Mouse (Mus musculus) midbrain, embryonic 12.5 days (tissue): ENCODE measurements around the gene Pld4. TPM values are rescaled to one million over a fixed set of nuclear protein-coding genes. Genes with fewer than 3 reads are reported as not detected.

Source experiments
- ATAC-seq: fragments of 200-750 bp; cut with Nextera tagmentation; 2 replicates; pipeline ENCODE4 v1.8.0; 2017; ENCODE audit warnings: low read depth, moderate TSS enrichment, moderate library complexity; ENCODE audit not compliant: low FRiP score
- H3K27ac ChIP-seq: fragments of 300-500 bp; sonication (generic); replicated peaks from 2 replicates; pipeline ENCODE4 v1.5.1; 2016; ENCODE audit warnings: mild to moderate bottlenecking
- H3K27me3 ChIP-seq: fragments of 300-500 bp; sonication (generic); 2 replicates; pipeline ENCODE4 v1.6.1; 2016; ENCODE audit warnings: mild to moderate bottlenecking
- H3K36me3 ChIP-seq: fragments of 300-500 bp; sonication (generic); 2 replicates; pipeline ENCODE4 v1.6.1; 2016
- H3K4me1 ChIP-seq: fragments of 300-500 bp; sonication (generic); 2 replicates; pipeline ENCODE4 v1.6.1; 2016
- H3K4me2 ChIP-seq: fragments of 300-500 bp; sonication (generic); replicated peaks from 2 replicates; pipeline ENCODE4 v1.6.1; 2016; ENCODE audit warnings: mild to moderate bottlenecking, moderate library complexity
- H3K4me3 ChIP-seq: fragments of 300-500 bp; sonication (generic); 2 replicates; pipeline ENCODE4 v1.5.1; 2016; ENCODE audit warnings: mild to moderate bottlenecking
- H3K9ac ChIP-seq: fragments of 300-500 bp; sonication (generic); replicated peaks from 2 replicates; pipeline ENCODE4 v1.6.1; 2016; ENCODE audit warnings: mild to moderate bottlenecking, moderate library complexity
- H3K9me3 ChIP-seq: fragments of 300-500 bp; sonication (generic); 2 replicates; pipeline ENCODE4 v1.6.1; 2016; ENCODE audit warnings: mild to moderate bottlenecking
- WGBS: fragments of 180-500 bp; shearing (Covaris S2); methylation state at CpG from one replicate; pipeline ENCODE4 v1.1.7; 2016; 5-methylcytosine and 5-hydroxymethylcytosine counted together
- polyA plus RNA-seq: library from polyadenylated mRNA; unstranded; fragments of >200 nt; fragmentation: Nextera tagmentation; extraction: Ambion mirVana; gene quantifications from 2 replicates; pipeline ENCODE4 v1.2.1, GENCODE M21; 2016

The Pld4 gene
- polyA plus RNA-seq, 1 experiment from 2014 or later: 6.7 TPM

- 86% methylated on average over 5 of the region's 5 CpGs for WGBS
- H3K4me2 ChIP-seq: no peak overlapping the region
- H3K9me3 ChIP-seq: no peaks in the 10 kb centered on the region
- no peak for ATAC-seq
- no peaks in the 10 kb centered on the region for H3K36me3 ChIP-seq
- no peaks in the 10 kb centered on the region for H3K4me1 ChIP-seq
- no peak overlapping the region for H3K27ac ChIP-seq
- H3K9ac ChIP-seq: no peak overlapping the region
- H3K27me3 ChIP-seq: no peaks in the 10 kb centered on the region
- no peak overlapping the region for H3K4me3 ChIP-seq
These were observed 2.6 kb upstream of the Pld4 start for GRCm38 (mm10) chr12:112757896-112758295.

GRCm38 (mm10) chr12:112759471-112759870 lies 984 bp upstream of the Pld4 start:
- Histone ChIP-seq H3K27ac (no peak overlapping the region), H3K4me2 (no peak overlapping the region), H3K27me3 (no peaks in the 10 kb centered on the region), H3K36me3 (no peaks in the 10 kb centered on the region), H3K9me3 (no peaks in the 10 kb centered on the region), H3K9ac (no peak overlapping the region), H3K4me3 (no peak overlapping the region), H3K4me1 (no peaks in the 10 kb centered on the region)
- WGBS: 85% methylated on average over 3 of the region's 3 CpGs
- ATAC-seq: no peak

- Histone ChIP-seq H3K9me3 (no peaks in the 10 kb centered on the region), H3K27me3 (no peaks in the 10 kb centered on the region), H3K27ac (no peak overlapping the region), H3K9ac (no peak overlapping the region), H3K36me3 (no peaks in the 10 kb centered on the region), H3K4me1 (no peaks in the 10 kb centered on the region), H3K4me3 (no peak overlapping the region), H3K4me2 (no peak overlapping the region)
- ATAC-seq: no peak
- WGBS: 89% methylated on average over 4 of the region's 4 CpGs
These were observed 956 bp downstream of the Pld4 start for GRCm38 (mm10) chr12:112761411-112761810.

- no peaks in the 10 kb centered on the region for H3K36me3 ChIP-seq
- ATAC-seq: no peak
- no peak overlapping the region for H3K9ac ChIP-seq
- no peaks in the 10 kb centered on the region for H3K27me3 ChIP-seq
- H3K4me2 ChIP-seq: no peak overlapping the region
- H3K9me3 ChIP-seq: no peaks in the 10 kb centered on the region
- no peak overlapping the region for H3K27ac ChIP-seq
- WGBS: 83% methylated on average over 3 of the region's 3 CpGs
- H3K4me3 ChIP-seq: no peak overlapping the region
- no peaks in the 10 kb centered on the region for H3K4me1 ChIP-seq
These were observed 1.6 kb downstream of the Pld4 start for GRCm38 (mm10) chr12:112762018-112762417.

DNA sequence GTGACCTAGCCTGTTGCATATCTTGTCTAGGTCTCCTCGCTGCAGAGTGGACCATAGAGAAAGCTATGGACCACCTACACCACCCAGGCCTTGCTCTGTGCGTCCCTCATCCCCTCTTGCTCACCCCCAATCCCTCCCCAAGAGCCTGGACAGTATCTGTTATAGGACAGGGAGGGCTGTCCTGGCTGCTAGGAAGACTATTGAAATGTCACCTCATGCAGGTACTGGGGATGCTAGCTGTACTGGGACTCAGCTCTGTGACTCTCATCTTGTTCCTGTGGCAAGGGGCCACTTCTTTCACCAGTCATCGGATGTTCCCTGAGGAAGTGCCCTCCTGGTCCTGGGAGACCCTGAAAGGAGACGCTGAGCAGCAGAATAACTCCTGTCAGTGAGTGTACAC lies 2.7 kb downstream of the Pld4 start:
- H3K36me3 ChIP-seq: no peaks in the 10 kb centered on the region
- H3K4me3 ChIP-seq: no peak overlapping the region
- no peaks in the 10 kb centered on the region for H3K9me3 ChIP-seq
- H3K4me2 ChIP-seq: no peak overlapping the region
- no peaks in the 10 kb centered on the region for H3K4me1 ChIP-seq
- H3K27me3 ChIP-seq: no peaks in the 10 kb centered on the region
- 78% methylated on average over 4 of the region's 4 CpGs for WGBS
- no peak for ATAC-seq
- no peak overlapping the region for H3K9ac ChIP-seq
- no peak overlapping the region for H3K27ac ChIP-seq

- H3K27ac ChIP-seq: no peak overlapping the region
- ATAC-seq: no peak
- H3K27me3 ChIP-seq: no peaks in the 10 kb centered on the region
- H3K9me3 ChIP-seq: no peaks in the 10 kb centered on the region
- H3K4me3 ChIP-seq: no peak overlapping the region
- H3K4me1 ChIP-seq: no peaks in the 10 kb centered on the region
- no peak overlapping the region for H3K4me2 ChIP-seq
- no peak overlapping the region for H3K9ac ChIP-seq
- H3K36me3 ChIP-seq: no peaks in the 10 kb centered on the region
- 91% methylated on average over 5 of the region's 5 CpGs for WGBS
These were observed 3.7 kb downstream of the Pld4 start for GRCm38 (mm10) chr12:112764141-112764540.

GRCm38 (mm10) chr12:112764991-112765390 lies 4.5 kb downstream of the Pld4 start:
- Histone ChIP-seq H3K4me1 (no peaks in the 10 kb centered on the region), H3K27ac (no peak overlapping the region), H3K9ac (no peak overlapping the region), H3K36me3 (no peaks in the 10 kb centered on the region), H3K4me2 (no peak overlapping the region), H3K9me3 (no peaks in the 10 kb centered on the region), H3K4me3 (no peak overlapping the region), H3K27me3 (no peaks in the 10 kb centered on the region)
- 86% methylated on average over 7 of the region's 7 CpGs for WGBS
- no peak for ATAC-seq

DNA sequence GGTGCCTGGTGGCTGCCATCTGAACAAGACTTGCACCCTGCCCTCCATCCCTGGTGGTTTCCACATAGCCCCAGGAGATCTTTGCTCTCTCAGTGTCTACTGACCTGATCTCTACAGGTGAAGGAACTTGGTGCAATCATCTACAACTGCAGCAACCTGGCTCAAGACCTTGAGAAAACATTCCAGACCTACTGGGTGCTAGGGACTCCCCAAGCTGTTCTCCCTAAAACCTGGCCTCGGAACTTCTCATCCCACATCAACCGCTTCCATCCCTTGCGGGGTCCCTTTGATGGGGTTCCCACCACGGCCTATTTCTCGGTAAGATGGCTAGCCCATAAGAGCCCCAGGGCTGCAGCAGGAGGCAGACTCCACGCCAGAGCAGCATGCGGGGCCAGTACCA lies 6.1 kb downstream of the Pld4 start:
- Histone ChIP-seq H3K9ac (no peak overlapping the region), H3K27ac (no peak overlapping the region), H3K9me3 (no peaks in the 10 kb centered on the region), H3K4me2 (no peak overlapping the region), H3K36me3 (no peaks in the 10 kb centered on the region), H3K4me3 (no peak overlapping the region), H3K4me1 (no peaks in the 10 kb centered on the region), H3K27me3 (no peaks in the 10 kb centered on the region)
- 94% methylated on average over 7 of the region's 7 CpGs for WGBS
- ATAC-seq: no peak

GRCm38 (mm10) chr12:112767036-112767890 lies 6.8 kb downstream of the Pld4 start:
- no peaks in the 10 kb centered on the region for H3K4me1 ChIP-seq
- no peaks in the 10 kb centered on the region for H3K27me3 ChIP-seq
- no peaks in the 10 kb centered on the region for H3K9me3 ChIP-seq
- H3K27ac ChIP-seq: no peak overlapping the region
- H3K36me3 ChIP-seq: no peaks in the 10 kb centered on the region
- no peak overlapping the region for H3K9ac ChIP-seq
- no peak overlapping the region for H3K4me3 ChIP-seq
- no peak overlapping the region for H3K4me2 ChIP-seq
- 91% methylated on average over 16 of the region's 16 CpGs for WGBS
- no peak for ATAC-seq

- no peak overlapping the region for H3K4me3 ChIP-seq
- H3K27ac ChIP-seq: no peak overlapping the region
- no peaks in the 10 kb centered on the region for H3K36me3 ChIP-seq
- 92% methylated on average over 8 of the region's 8 CpGs for WGBS
- no peaks in the 10 kb centered on the region for H3K27me3 ChIP-seq
- no peak overlapping the region for H3K4me2 ChIP-seq
- no peaks in the 10 kb centered on the region for H3K9me3 ChIP-seq
- no peak for ATAC-seq
- no peaks in the 10 kb centered on the region for H3K4me1 ChIP-seq
- no peak overlapping the region for H3K9ac ChIP-seq
These were observed 7.7 kb downstream of the Pld4 start for GRCm38 (mm10) chr12:112768166-112768565.

GRCm38 (mm10) chr12:112769031-112769430 lies 8.6 kb downstream of the Pld4 start:
- no peak overlapping the region for H3K4me2 ChIP-seq
- WGBS: 79% methylated on average over 6 of the region's 6 CpGs
- no peak overlapping the region for H3K4me3 ChIP-seq
- no peaks in the 10 kb centered on the region for H3K36me3 ChIP-seq
- H3K4me1 ChIP-seq: no peaks in the 10 kb centered on the region
- no peaks in the 10 kb centered on the region for H3K27me3 ChIP-seq
- no peak overlapping the region for H3K27ac ChIP-seq
- H3K9me3 ChIP-seq: no peaks in the 10 kb centered on the region
- H3K9ac ChIP-seq: no peak overlapping the region
- no peak for ATAC-seq

DNA sequence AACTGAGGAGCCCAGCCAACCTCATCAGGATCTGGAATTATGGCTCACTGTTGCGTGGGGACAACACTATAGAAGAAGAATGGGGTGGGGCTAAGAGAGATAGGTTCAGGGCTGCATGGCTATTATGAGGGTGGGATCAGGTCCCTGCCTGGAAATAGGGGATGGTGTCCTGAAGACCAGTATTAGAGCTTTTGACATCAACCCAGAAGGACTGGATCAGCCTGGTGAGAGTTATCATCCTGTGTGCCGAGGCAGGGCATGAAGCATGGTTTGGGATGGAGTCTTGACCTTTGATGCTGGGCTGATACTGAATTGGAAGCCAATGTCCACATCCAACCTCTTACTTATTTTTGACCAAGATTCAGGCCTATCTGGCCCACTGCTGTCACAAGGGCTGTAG lies 9.3 kb downstream of the Pld4 start:
- no peaks in the 10 kb centered on the region for H3K27me3 ChIP-seq
- no peaks in the 10 kb centered on the region for H3K4me1 ChIP-seq
- 89% methylated on average over 2 of the region's 2 CpGs for WGBS
- H3K4me2 ChIP-seq: no peak overlapping the region
- no peak overlapping the region for H3K4me3 ChIP-seq
- no peaks in the 10 kb centered on the region for H3K36me3 ChIP-seq
- H3K9me3 ChIP-seq: no peaks in the 10 kb centered on the region
- H3K9ac ChIP-seq: no peak overlapping the region
- H3K27ac ChIP-seq: no peak overlapping the region
- no peak for ATAC-seq

GRCm38 (mm10) chr12:112770396-112770795 lies 9.9 kb downstream of the Pld4 start:
- H3K4me3 ChIP-seq: no peak overlapping the region
- no peaks in the 10 kb centered on the region for H3K4me1 ChIP-seq
- H3K27ac ChIP-seq: no peak overlapping the region
- no peaks in the 10 kb centered on the region for H3K27me3 ChIP-seq
- no peak for ATAC-seq
- 78% methylated on average over 4 of the region's 4 CpGs for WGBS
- no peak overlapping the region for H3K9ac ChIP-seq
- no peaks in the 10 kb centered on the region for H3K36me3 ChIP-seq
- no peak overlapping the region for H3K4me2 ChIP-seq
- no peaks in the 10 kb centered on the region; the same call in 1 of the 2 replicates for H3K9me3 ChIP-seq
